Mouse (Mus musculus) ovary, postnatal 10 days (tissue): ENCODE measurements around the gene Adcy1.

Experiments
- DNase-seq: peaks from one replicate; pipeline ENCODE4 v3.0.0; 2022; ENCODE audit warnings: low spot score

Adcy1 gene

DNA sequence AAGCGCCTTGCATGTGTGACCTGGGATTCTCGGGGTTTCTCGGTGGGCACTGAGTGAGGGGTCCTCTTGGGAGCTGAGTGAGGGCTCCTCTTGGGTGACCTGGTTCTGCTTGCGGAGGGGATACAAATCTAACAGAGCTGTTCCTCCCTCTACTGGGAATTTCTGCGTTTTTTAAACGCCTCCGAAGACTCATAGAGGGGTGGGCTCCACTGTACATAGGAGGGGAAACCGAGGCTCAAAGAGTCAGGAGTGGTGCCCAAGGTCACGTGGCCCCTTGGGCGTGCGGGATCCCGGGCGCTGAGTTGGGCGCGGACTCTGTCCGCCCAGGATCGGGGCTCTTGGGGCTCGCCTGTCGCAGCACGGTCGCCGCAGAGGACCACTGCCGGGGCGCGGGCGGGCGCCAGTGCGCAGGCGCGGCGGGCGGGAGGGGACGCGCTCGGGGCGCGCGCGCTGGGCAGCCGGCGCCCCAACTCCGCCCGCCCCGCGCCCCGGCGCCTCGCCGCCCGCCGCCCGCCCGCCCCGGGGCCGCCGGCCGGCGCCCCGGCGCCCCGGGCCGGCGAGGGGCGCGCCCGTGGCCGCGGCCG, at the start of gene Adcy1:
Gene Adcy1 (plus strand): TSS at position 489 of the 584 bp plus-strand sequence.
- DNase-seq = no peak

DNA sequence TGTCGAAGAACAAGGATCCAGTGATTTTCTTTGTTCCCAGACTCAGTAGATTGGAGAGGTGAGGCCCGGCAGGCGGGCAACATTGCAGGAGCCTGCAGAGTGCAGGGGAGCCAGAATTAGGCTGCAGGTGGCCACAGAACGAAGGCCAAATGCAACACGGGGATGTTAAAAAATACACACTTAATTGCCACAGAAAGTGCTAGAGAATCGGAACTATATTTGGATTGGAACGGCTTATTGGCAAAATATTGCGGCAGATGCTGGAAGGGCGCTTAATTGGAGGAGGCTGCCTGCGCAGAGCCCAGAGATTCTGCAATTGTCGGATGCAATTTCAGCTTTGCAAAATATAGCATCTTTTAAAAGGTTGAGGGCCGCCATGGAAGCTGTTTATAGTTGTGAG, 46.4 kb upstream of the Adcy1 start:
- no peak for DNase-seq

DNA sequence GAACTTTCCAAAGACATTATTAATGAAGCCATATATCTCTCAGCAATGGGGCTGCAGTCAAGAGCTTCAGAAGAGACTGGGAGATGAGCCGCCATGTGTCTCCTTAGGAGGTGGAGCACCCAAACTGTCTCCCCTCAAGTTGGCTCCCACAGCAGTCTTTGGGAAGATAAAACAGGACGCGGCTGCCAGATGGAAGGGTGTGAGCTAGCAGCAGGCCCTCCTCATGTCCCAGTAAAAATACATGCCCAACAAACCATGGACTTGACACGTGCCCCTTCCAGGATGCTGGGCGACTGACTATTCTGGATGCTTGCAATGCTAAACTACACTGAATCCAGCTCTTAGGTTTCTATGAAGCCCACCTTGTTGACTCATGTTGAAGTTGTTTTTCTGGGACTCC, 45.2 kb upstream of the Adcy1 start:
- no peak for DNase-seq

DNA sequence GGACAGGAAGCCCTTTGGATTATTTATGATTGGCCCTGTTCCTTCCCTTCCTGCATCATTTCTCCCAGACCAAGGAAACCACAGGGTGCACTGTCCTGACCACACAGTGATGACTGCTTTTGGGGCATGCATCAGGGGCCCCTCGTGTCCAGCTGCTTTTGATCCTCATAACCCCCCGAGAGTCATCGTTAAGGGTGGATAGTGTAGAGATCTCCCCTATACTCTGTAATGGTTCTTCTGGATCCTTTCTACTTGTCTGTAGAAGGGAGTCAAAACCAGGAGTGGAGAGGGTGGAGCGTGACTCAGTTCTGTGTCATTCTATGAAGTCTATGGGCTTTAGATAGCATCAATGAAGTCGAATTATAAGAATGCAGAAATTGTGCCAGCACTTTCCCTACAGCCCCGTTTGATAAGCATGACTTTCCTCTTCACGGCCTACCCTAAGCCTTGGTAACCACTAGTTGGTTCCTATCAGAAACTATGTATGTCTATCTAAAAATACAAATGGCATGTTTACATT, 44.2 kb upstream of the Adcy1 start:
- no peak for DNase-seq

DNA sequence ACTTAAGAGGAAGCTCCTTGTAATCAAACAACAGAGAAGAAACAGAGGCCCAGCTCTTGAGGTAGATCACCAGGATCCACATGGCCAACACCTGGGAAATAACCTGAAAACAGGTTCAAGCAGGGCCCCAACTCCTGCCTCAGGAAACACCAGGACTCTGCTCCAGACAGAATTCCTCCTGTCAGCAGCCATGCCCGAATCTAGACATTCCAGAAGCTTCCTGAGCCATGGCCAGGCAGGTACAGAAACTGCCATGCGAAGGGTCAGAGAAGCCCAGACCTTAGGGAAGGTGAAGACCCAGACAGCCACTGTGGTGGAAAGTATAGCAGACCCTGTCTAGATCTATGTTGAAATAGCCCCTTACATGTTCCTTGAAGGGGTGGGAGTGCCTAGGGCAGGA, 30.2 kb upstream of the Adcy1 start:
- no peak for DNase-seq

DNA sequence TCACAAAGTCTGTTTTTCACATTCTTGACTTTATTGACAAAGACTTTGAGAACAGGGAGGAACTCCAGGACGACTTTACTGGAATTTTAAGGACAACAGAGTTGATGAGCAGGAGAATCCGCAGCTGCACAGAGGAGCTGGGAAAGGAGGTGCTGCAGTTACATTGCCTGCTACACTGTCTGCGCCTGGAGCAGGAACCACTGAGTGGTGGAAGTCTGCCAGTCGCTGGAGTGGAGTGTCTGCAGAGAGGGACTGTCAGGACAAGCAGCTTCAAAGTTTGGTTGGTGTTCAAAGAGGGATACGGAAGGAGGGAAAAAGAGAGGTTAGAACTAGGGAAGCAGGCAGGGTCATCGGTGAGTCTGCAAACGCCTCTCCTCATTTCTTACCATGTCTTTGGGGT, 23.6 kb upstream of the Adcy1 start:
- no peak for DNase-seq

DNA sequence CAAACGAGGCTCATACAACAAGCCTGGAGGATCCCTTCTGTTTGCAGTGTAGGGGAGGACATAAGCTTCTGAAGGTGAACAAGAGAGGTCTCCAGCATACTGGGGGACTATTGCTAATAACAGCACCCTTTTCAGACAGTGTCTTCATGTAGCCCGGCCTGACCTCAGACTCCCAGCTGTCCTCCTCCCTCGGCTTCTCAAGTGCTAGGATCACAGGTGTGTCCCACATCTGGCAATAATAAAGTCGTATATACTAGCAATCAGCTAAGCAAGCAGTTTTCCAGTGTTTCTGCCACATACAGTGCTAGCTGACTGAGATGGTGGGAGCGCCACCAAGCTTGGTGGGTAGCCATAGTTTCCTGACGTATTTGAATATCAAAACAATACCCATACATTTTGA, 22.5 kb upstream of the Adcy1 start:
- DNase-seq = no peak

DNA sequence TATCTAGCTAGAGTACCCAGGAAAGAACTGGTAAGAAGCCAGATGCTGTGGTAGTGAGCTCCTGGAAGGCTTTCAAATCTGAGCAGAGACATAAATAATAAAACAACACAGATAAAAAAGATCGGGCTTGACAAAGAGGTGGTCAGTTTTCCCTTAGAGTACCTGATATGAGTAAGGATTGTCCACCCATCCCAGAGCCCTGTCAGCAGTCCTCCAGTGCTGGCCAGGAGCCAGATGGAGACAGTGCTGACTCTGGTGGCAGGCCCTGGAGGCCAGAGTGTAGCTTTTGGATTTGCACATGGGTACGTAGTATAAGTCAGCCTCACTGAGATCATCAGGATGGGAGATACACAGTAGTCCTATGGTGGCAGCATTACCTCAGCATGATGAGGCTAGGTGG, 16.1 kb upstream of the Adcy1 start:
- DNase-seq = no peak

DNA sequence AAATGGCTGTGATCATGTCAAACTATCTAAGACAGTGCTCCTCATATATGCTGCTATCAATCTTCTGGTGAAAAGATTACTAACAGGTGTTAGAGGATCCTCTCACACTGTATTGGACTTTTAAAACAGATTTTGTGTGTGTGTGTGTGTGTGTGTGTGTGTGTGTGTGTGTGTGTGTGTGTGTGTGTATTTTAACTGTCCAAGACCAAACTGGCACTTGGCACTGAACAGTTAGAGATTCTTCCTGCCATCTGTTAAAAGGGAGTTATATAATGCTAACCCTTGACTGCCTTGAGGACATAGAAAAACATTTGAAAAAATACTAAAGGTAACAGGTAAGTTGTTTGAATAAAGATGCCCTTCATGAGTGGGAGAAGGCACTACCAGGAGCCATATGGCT, 15.7 kb upstream of the Adcy1 start:
- DNase-seq = no peak

DNA sequence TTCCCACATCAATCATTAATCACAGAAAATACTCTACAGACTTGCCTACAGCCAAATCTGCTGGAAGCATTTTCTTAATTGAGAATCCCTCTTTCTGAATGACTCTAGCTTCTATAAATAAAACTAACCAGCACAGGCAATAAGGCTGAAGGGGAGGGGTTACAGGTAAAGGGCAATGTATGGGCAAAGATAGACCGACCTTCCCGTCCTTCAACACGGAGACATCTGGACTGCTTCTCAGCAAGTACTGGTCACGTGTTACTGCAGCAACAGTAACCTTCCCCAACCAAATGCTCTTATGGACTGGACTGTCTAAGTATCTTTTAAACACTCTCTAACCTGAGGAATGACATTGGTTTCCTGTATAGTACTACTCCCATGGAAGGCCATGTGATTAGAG, 9.6 kb upstream of the Adcy1 start:
- no peak for DNase-seq

DNA sequence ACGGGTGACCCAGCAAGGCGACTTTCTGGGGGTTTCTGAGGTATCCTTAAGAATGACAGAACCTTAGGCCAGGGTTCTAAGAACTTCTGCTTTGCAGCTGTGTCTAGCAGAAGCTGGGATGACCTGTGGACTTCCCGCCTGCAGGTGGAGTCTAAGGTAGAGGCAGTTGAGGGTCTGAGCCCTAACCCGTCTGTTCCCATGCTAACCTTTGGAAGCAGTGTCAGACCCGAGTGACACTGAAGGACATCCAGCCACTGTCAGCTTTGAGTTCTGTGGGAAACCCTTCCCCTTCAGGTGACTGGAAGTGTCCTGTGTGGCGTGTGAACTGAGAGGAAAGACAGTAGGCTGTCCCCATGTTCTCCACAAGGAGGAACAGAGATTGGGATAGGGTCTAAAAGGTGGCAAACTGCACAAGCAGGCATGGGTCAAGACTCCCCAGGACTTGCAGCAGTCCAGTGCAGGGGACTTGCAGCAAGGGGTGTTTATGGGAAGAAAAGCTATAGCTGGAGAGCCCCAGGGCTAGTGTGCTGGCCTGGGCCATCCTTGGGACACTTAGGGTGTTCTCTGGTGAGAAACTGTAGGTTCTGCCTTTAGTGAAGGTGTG, 8.5 kb upstream of the Adcy1 start:
- DNase-seq = no peak

DNA sequence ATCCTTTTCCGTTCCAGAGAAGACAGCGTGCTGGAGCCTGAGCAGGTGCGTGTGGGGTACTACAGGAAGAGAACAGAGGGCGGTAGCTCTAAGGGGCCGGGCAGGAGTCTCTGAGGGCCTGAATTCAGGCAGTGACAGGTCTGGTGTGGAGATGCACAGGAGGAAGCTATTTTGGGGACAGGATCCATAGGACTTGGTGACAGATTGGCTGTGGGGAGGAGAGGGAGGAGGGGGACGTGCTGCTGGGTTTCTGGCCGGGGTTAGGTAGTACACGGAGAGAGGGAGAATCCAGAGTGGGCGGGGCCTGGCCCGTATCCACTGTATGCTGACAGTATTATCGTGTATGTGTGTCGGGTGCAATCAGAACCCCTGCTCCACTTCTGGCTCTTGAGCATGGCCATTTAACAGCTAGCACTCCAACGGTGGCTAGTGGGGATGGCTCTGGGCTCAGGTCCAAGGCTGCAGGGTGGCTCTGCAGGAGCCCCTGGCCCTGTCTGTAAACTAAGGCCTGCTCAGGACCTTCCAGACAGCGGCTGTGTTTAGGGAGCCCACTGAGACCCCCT, 7.8 kb upstream of the Adcy1 start:
- DNase-seq = no peak

DNA sequence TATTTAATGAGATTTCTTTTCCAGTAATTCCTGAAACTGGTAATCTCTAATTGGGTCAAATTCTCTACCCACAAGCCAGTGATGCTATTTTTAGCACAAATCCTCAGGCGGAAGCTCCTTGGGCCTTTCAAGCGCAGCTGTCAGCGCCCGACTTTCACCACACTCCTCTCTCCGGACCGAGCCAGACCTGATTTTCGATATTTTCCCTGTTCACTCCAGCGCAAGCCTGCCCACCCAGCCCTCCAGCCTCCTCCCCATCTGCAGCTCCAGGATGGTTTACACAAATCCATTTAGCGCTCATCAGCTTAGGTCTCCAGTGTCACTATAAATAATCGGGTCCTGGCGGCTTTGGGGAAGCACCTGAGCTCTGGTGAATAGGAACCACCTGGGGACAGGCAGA, 7.2 kb upstream of the Adcy1 start:
- no peak for DNase-seq

DNA sequence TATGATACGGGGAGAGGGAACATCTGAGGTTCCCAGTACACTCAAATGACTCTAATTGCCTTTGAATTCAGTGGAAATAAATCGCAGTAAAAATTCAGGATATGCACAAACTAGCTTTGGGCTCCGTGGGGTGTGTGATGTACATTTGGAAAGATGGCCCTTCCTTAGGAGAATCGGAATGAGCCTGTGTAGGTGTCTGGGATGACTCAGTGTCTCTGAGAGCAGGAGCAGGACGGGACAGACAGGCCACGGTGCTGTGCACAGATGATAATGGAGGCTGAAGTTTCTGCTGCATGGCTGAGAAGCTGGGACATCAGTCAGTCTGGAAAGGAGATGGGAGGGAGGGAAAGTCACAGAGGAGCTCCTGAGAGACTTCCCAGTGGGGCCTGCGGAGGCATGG, 5.5 kb upstream of the Adcy1 start:
- no peak for DNase-seq

DNA sequence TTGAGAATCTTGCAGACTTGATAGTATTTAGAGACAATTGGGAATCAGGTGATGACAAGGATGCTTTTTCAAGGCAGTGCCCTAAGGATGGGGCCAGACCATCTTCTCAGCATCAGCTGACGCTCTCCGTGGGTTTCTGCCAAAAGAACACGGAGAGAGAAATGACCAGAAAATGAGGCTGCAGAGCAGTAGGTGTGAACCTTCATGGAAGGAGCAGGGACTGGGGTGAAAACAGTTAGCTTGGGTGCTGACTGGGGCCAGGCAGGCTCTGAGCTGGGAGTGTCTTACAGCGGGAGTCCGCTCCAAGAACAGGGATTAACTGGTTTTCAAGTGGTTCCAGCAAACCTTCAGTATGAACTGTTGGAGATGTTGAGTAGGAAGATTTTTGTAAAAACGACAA, 1.3 kb upstream of the Adcy1 start:
- no peak for DNase-seq

DNA sequence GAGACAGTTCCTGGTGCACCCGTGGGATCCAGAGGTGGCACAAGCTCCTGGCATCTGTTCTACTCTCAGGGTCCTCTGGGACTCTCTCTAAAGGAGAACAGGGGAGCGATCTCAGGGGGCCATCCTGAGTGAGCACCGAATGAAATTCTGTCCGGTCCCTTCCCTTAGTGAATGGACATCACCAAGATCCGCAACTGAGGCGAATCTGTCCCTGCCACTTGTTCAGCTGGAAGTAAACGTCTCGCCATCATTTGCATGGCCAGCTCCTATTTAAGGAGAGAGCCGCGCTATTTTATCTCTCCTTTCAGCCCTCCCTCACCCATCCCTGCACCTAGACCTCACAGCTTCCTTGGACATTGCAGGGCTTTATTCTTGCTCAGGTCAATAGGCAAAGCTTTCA, 723 bp upstream of the Adcy1 start:
- no peak for DNase-seq

DNA sequence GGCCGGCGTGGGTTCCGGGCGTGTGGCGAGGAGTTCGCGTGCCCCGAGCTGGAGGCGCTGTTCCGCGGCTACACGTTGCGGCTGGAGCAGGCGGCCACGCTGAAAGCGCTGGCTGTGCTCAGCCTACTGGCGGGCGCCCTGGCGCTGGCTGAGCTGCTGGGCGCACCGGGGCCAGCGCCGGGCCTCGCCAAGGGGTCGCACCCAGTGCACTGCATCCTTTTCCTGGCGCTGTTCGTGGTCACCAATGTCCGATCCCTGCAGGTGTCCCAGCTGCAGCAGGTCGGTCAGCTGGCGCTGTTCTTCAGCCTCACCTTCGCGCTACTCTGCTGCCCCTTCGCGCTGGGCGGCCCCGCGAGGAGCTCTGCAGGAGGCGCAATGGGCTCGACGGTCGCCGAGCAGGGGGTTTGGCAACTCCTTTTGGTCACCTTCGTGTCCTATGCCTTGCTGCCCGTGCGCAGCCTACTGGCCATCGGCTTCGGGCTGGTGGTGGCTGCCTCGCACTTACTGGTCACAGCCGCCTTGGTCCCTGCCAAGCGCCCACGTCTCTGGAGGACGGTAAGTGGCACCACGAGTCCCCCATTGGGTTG, 485 bp downstream of the Adcy1 start:
- DNase-seq = no peak

DNA sequence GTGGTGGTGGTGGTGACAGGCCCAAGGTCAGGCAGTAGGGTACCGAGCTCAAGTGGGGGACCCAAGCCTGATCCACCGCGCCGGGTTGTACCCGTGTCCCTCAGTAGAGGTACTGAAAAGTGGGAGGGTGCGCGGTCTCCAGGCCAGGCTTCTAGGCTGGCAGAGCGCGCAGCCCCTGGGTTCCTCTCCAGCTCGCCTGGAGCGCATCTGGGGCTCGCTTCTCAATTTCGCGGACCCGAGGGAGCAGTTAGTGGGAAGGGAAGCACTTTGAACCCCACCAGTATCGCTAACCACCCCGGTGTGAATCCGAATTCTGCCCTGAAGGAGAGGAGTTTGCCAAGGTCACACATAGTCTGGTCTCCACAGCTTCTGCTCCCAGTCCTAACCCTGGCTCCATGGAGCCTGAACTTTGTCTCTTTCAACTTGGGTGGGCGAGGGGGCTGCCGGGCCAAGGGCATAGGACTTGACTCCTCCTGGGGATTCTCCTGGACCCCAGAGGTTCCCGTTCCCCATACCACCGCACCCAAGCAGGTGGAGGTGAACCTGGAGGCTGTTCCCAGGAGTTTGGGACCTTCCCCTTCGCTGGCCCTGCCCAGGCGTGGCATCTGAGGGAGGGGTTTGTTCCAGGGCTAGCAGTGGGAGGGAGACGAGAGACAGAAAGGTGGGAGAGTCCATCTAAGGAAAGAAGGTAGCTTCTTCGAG, 1.3 kb downstream of the Adcy1 start:
- no peak for DNase-seq

DNA sequence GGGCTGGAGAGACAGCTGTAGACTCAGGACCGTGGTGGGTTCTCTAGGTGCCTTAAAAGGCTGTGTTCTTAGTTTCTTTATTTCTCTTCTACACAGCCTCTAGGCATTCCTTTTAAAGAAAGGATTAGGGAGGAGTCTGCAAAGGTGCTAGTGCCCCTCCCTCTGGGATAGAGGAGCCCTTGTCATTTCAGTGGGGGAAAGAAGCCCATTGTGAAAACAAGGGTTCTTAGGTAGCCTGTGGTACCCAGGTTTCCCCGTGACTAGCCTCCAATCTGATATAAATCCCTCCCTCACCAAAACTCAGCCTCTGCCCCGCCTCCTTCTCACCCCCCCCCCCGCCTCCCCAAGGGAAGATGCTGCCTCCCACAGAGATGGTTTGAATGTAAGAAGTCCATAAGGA, 2.1 kb downstream of the Adcy1 start:
- no peak for DNase-seq

DNA sequence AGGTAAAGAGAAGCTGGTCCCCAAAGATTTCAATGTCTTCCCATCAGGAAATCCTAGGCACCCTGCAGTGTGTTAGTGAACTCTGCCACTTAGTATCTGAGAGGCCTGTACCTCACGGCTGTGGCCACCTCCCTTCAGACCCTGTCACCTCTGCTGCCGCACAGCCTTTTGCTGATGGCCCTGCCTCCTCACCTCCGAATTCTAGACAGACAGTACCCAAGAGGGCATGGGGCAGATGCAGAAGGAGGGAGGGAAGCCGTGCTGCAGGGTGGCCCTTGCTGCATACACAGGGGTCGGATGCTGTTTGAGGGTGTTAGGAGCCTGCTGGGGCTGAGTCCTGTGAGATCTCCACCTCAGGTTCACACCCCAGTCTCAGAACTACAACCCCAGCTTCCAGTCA, 2.6 kb downstream of the Adcy1 start:
- no peak for DNase-seq

DNA sequence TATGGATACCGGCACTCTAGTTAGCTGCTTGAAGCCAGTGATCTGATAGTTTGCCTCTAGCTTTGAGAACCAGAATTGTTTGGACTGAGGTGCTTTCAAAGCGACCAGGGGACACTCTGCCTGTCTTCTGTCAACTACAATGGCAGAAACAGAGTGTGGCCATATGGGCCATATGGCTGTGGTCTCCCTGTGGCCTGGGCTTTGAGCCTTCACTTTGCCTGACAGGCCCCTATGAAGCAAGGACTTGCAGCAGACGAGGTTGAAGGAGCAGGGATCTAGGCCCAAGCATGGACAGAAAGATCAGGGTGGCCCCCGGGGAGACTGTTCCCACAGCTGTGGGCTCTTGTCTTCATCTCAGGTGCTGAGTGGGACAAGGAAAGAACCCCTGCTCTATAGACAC, 4.0 kb downstream of the Adcy1 start:
- DNase-seq = no peak

DNA sequence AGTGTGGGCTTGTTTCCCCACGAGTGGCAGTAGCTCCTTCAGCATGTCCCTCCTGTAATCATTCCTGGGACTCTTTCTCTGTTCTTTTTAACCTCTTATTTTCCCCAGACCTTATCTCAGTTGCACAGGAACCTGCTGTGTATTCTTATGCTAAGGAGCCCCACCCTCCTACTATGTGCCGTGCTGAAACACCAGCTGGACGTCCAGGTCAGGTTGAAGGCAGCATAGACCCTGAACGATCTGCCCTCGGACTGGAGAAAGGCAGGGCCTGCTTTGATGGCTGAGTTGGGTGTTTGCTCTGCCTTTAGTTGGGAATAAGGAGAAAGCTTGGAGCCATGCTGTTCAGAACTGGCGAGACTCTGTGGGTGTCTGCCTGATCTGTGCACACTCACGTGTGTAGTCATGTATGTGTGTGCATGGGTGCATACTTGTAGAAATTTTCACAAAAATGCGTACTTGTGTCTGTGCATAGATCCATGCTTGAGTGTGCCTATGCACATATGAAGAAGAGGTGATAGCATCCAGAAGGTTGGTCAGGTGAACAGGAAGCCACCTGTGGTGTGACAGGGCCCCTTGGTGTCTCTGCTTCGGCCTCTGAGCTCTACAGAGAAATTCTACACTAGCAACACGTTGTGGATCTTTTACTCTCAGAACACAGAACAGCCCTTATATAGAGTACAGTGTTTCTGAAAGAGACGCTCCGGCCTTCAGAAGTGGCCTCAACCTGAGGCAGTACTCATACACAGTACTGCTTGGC, 5.4 kb downstream of the Adcy1 start:
- no peak for DNase-seq
